Mouse (Mus musculus): ENCODE results near the gene Efna5.

DNA sequence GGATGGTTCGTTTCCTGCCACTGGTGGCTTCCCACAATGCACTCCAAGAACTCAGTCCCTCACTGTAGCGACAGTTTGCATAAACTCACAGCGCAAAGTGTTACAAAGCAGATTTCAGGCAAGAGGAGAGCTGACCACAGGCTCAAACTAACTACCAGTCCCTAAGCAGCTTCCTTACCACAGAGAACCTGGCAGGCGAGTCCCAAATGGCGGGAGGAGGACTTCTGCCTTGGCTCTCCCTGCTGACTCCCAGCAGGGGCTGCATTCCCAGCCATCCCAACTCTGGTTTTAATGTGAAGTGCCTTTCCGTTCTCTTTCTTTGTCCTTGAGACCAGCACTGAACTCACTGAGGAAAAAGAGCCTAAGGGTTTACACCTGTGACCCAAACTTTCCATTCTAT lies 195.9 kb downstream of the Efna5 start:
- TF ChIP-seq POLR2A (IDR thresholded peaks at IDR 0.05; ENCODE audit: borderline replicate concordance, extremely low read depth, insufficient read depth, insufficient read length, poor library complexity, severe bottlenecking), result no peak
- TF ChIP-seq CTCF (IDR thresholded peaks at IDR 0.05; ENCODE audit: borderline replicate concordance, extremely low read depth, insufficient read depth, insufficient read length), result no peak

All from brain, embryonic 14.5 days (tissue).